Mouse (Mus musculus) kidney, adult 18-20 months (tissue): ENCODE data around the gene Birc7.
A peak's percentile ranks its signal among the peaks of the same experiment; 100 is the strongest.

Source experiments
- DNase-seq: peaks from one replicate; pipeline ENCODE4 v3.0.0; 2021

The Birc7 gene

GRCm38 (mm10) chr2:180967010-180967763 is 38.4 kb downstream of the Birc7 start, which contains the start of gene Arfgap1:
Gene Arfgap1 (plus strand): TSS chr2:180967225.
- peak; percentile 93 for DNase-seq

DNA sequence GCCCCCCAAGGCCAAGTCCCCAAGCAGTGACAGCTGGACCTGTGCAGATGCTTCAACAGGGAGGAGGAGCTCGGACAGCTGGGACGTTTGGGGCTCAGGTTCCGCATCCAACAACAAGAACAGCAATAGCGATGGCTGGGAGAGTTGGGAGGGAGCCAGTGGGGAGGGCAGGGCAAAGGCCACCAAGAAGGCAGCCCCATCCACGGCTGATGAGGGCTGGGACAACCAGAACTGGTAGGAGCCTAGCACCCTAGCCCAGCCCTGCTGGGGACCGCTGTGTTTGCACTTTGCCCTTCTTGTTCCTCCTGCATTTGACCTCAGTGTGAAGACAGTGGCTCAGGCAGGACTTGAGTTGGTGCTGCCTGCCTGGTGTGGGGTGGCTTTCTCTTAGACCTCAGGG is 52.3 kb downstream of the Birc7 start:
- DNase-seq: peak; percentile 57
